Mouse (Mus musculus) MEL (cell line): Measurements from ENCODE around the gene Tmem106c. TPM values are rescaled to one million over a fixed set of nuclear protein-coding genes. Genes with fewer than 3 reads are reported as not detected.

Source experiments
- DNase-seq: peaks from one replicate; pipeline ENCODE4 v3.0.0; 2011; ENCODE audit warnings: low read depth, low spot score
- H3K27ac ChIP-seq: 2 replicates; pipeline ENCODE4 v1.5.1; 2012; ENCODE audit warnings: low read depth, mild to moderate bottlenecking, control low read depth, low read length, moderate library complexity; ENCODE audit not compliant: control insufficient read depth
- H3K27me3 ChIP-seq, 2 experiments: fragments of 150-350 bp in 1 of 2; sonication (generic) in 1 of 2; 2 replicates each; pipeline ENCODE4 v1.6.1; 2012; ENCODE audit warnings: low read length in 2 of 2, mild to moderate bottlenecking in 2 of 2, improper control_type of control experiment in 1 of 2, moderate library complexity in 1 of 2; ENCODE audit not compliant: insufficient read depth in 2 of 2, control insufficient read depth in 1 of 2
- H3K36me3 ChIP-seq, 2 experiments: 2 replicates each; pipeline ENCODE4 v1.6.1; 2012 to 2014; ENCODE audit warnings: low read length in 2 of 2, improper control_type of control experiment in 1 of 2, inconsistent platforms in 1 of 2, mild to moderate bottlenecking in 1 of 2; ENCODE audit not compliant: insufficient read depth in 2 of 2, control insufficient read depth in 1 of 2
- H3K4me1 ChIP-seq, 2 experiments: fragments of 150-350 bp in 1 of 2; sonication (generic) in 1 of 2; 2 replicates each; pipeline ENCODE4 v1.6.1; 2012; ENCODE audit warnings: low read length in 2 of 2, improper control_type of control experiment in 1 of 2, mild to moderate bottlenecking in 1 of 2; ENCODE audit not compliant: insufficient read depth in 2 of 2, control insufficient read depth in 1 of 2
- H3K4me3 ChIP-seq, 2 experiments: fragments of 150-350 bp in 1 of 2; sonication (generic) in 1 of 2; 2 replicates each; pipeline ENCODE4 v1.5.1; 2012; ENCODE audit warnings: low read depth in 2 of 2, low read length in 2 of 2, mild to moderate bottlenecking in 2 of 2, moderate library complexity in 2 of 2, control low read depth in 1 of 2, improper control_type of control experiment in 1 of 2; ENCODE audit not compliant: control insufficient read depth in 1 of 2, insufficient read depth in 1 of 2
- H3K79me2 ChIP-seq: 2 replicates; pipeline ENCODE4 v1.6.1; 2012; ENCODE audit warnings: mild to moderate bottlenecking, low read length, moderate library complexity; ENCODE audit not compliant: control insufficient read depth, poor library complexity, insufficient read depth
- H3K9ac ChIP-seq: 2 replicates; pipeline ENCODE4 v1.6.1; 2012; ENCODE audit warnings: low read depth, mild to moderate bottlenecking, control low read depth, low read length, moderate library complexity; ENCODE audit not compliant: control insufficient read depth, poor library complexity, severe bottlenecking
- H3K9me3 ChIP-seq: fragments of 150-350 bp; sonication (generic); replicated peaks from 2 replicates; pipeline ENCODE4 v1.6.1; 2012; ENCODE audit warnings: mild to moderate bottlenecking, low read length, improper control_type of control experiment, moderate library complexity; ENCODE audit not compliant: insufficient read depth
- CHD1 ChIP-seq: IDR thresholded peaks from 2 replicates; pipeline ENCODE4 v1.6.1; 2012; ENCODE audit warnings: low read depth, mild to moderate bottlenecking, inconsistent platforms, low read length, improper control_type of control experiment
- CTCF ChIP-seq, 3 experiments: IDR thresholded peaks in 2 of 3; conservative IDR thresholded peaks in 1 of 3; 2 replicates each; pipeline ENCODE4 v1.5.1; 2011 to 2012; ENCODE audit warnings: low read length in 3 of 3, low read depth in 2 of 3, mild to moderate bottlenecking in 2 of 3, improper control_type of control experiment in 1 of 3, inconsistent platforms in 1 of 3, mixed read lengths in 1 of 3, moderate library complexity in 1 of 3; ENCODE audit not compliant: control insufficient read depth in 1 of 3, insufficient read depth in 1 of 3, poor library complexity in 1 of 3, severe bottlenecking in 1 of 3
- E2F4 ChIP-seq: IDR thresholded peaks from 2 replicates; pipeline ENCODE4 v1.6.1; 2011; ENCODE audit warnings: low read depth, low read length, improper control_type of control experiment, borderline replicate concordance
- ELF1 ChIP-seq: IDR thresholded peaks from 2 replicates; pipeline ENCODE4 v1.6.1; 2014; ENCODE audit warnings: low read depth, mild to moderate bottlenecking, inconsistent platforms, low read length, improper control_type of control experiment, moderate library complexity
- ETS1 ChIP-seq: IDR thresholded peaks from 2 replicates; pipeline ENCODE4 v1.6.1; 2012; ENCODE audit warnings: low read depth, mild to moderate bottlenecking, inconsistent platforms, low read length, improper control_type of control experiment, moderate library complexity
- GABPA ChIP-seq: IDR thresholded peaks from 2 replicates; pipeline ENCODE4 v1.6.1; 2012; ENCODE audit warnings: low read depth, mild to moderate bottlenecking, inconsistent platforms, low read length, improper control_type of control experiment, moderate library complexity
- GATA1 ChIP-seq: IDR thresholded peaks from 2 replicates; pipeline ENCODE4 v1.6.1; 2011; ENCODE audit warnings: low read depth, low read length, improper control_type of control experiment
- HCFC1 ChIP-seq: IDR thresholded peaks from 2 replicates; pipeline ENCODE4 v1.6.1; 2012; ENCODE audit warnings: low read depth, mild to moderate bottlenecking, inconsistent platforms, low read length, improper control_type of control experiment, moderate library complexity
- JUND ChIP-seq: IDR thresholded peaks from 2 replicates; pipeline ENCODE4 v1.6.1; 2011; ENCODE audit warnings: low read depth, mild to moderate bottlenecking, improper control_type of control experiment, low read length
- MAFK ChIP-seq: IDR thresholded peaks from 2 replicates; pipeline ENCODE4 v1.6.1; 2011; ENCODE audit warnings: low read depth, mild to moderate bottlenecking, low read length, improper control_type of control experiment, borderline replicate concordance
- MAX ChIP-seq: IDR thresholded peaks from 2 replicates; pipeline ENCODE4 v1.6.1; 2011; ENCODE audit warnings: low read length, improper control_type of control experiment
- MYB ChIP-seq: IDR thresholded peaks from 2 replicates; pipeline ENCODE4 v1.6.1; 2011; ENCODE audit warnings: mild to moderate bottlenecking, low read depth, low read length, improper control_type of control experiment
- NELFE ChIP-seq: IDR thresholded peaks from 2 replicates; pipeline ENCODE4 v1.6.1; 2011; ENCODE audit warnings: low read depth, low read length, improper control_type of control experiment
- RCOR1 ChIP-seq: IDR thresholded peaks from 2 replicates; pipeline ENCODE4 v1.6.1; 2012; ENCODE audit warnings: low read depth, mild to moderate bottlenecking, inconsistent platforms, low read length, improper control_type of control experiment
- SMC3 ChIP-seq: IDR thresholded peaks from 2 replicates; pipeline ENCODE4 v1.6.1; 2011; ENCODE audit warnings: low read depth, low read length, improper control_type of control experiment
- TAL1 ChIP-seq: IDR thresholded peaks from 2 replicates; pipeline ENCODE4 v1.6.1; 2012; ENCODE audit warnings: mild to moderate bottlenecking, inconsistent platforms, low read length, moderate library complexity, mixed read lengths
- USF1 ChIP-seq: IDR thresholded peaks from 2 replicates; pipeline ENCODE4 v1.6.1; 2014; ENCODE audit warnings: low read depth, mild to moderate bottlenecking, inconsistent platforms, low read length, improper control_type of control experiment, moderate library complexity
- ZC3H11A ChIP-seq: IDR thresholded peaks from 2 replicates; pipeline ENCODE4 v1.6.1; 2012; ENCODE audit warnings: low read depth, mild to moderate bottlenecking, inconsistent platforms, low read length, improper control_type of control experiment
- ZKSCAN1 ChIP-seq: IDR thresholded peaks from 2 replicates; pipeline ENCODE4 v1.6.1; 2012; ENCODE audit warnings: low read depth, mild to moderate bottlenecking, inconsistent platforms, low read length, improper control_type of control experiment, moderate library complexity
- ZNF384 ChIP-seq: IDR thresholded peaks from 2 replicates; pipeline ENCODE4 v1.6.1; 2012; ENCODE audit warnings: low read depth, mild to moderate bottlenecking, inconsistent platforms, low read length, improper control_type of control experiment
- polyA plus RNA-seq, 2 experiments: library from polyadenylated mRNA; stranded (reverse) in 1 of 2; unstranded in 1 of 2; fragments of >175 nt in 1 of 2; fragments of >200 nt in 1 of 2; gene quantifications; 2 replicates each; pipeline versions ENCODE4 v1.2.1 to v1.2.4; 2012; ENCODE audit warnings: low replicate concordance in 2 of 2, low read depth in 1 of 2; ENCODE audit not compliant: insufficient read length in 2 of 2, insufficient read depth in 1 of 2, missing spikeins in 1 of 2
- total RNA-seq: library from RNA; depleted of rRNA; stranded (reverse); fragments of 300-350 nt; gene quantifications from 2 replicates; pipeline ENCODE4 v1.2.3, GENCODE M21; 2012

Tmem106c gene
- total and polyA plus RNA-seq, 3 experiments: 54.3 to 121 TPM; not detected in 1

DNA sequence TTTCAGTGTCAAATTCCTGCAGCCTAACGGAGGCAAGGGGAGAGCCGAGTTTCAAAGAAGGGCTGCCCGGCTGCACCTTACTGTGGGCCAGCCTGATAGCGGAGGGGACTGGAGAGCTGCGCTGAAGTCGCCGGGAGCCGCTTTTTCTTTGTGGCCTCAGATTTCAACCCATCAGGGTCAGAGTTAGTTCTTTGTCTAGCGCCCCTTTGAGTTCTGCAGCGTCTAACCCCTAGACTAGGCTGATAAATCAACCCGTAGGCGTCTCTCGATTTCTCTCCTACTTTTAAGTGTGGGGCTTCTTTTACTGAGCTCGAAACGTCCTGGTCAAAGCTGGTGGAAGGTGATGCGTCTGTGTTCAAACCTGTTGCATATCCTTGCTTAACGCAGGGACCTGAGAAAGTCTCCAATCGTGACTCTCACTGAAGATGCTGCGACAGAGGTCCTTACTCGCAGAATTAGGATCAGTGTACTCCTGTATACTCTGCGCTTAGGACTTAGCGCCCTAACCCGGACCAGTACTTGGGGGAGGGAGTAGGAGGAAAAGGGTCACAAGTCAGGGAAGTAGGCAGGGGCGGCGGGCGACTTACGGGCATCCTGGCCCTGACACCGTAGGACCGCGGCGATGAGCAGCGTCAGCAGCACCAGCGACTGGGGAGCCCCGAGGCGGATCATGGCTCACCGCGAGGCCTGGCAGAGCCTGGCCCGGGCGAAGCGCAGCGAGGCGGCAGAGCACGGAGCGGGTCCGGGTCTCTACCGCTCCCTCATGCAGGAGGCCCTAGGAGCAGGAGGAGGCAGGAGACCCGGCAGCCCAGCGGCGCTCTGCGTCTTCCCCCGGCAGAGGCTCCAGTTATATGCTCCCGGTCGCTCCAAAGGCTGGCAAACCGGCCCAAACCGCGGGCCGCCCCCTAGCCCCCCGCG, 40.1 kb downstream of the Tmem106c start, which contains the start of gene Col2a1:
Col2a1 (minus strand) TSS at position 874 of the 918 bp plus-strand sequence.
- H3K27me3 ChIP-seq: peaks cover 6 to 9% of the 10 kb centered on the region in 2 experiments
- TF ChIP-seq CTCF (IDR thresholded peaks at IDR 0.05 in 2 of 3, conservative IDR thresholded peaks at IDR 0.05 in 1 of 3; ENCODE audit: control insufficient read depth in 1 of 3, insufficient read depth in 1 of 3, low read depth in 2 of 3, low read length in 3 of 3, poor library complexity in 1 of 3, severe bottlenecking in 1 of 3) (no peak), MAFK (no peak), ZKSCAN1 (no peak), MAX (no peak)
- H3K27ac ChIP-seq: no peak within 1 kb of the TSS
- no peaks in the 10 kb centered on the region for H3K36me3 ChIP-seq
- H3K9me3 ChIP-seq: no peaks in the 10 kb centered on the region
- DNase-seq: no peak
- no peak within 1 kb of the TSS for H3K4me3 ChIP-seq
- H3K9ac ChIP-seq: no peak within 1 kb of the TSS
- no peaks in the 10 kb centered on the region for H3K79me2 ChIP-seq
- no peaks in the 10 kb centered on the region for H3K4me1 ChIP-seq

GRCm38 (mm10) chr15:98004740-98005159, 40.8 kb downstream of the Tmem106c start:
- Histone ChIP-seq H3K36me3 (no peaks in the 10 kb centered on the region), H3K4me1 (no peaks in the 10 kb centered on the region), H3K4me3 (no peak overlapping the region), H3K27ac (no peak overlapping the region), H3K79me2 (no peaks in the 10 kb centered on the region), H3K9me3 (no peaks in the 10 kb centered on the region), H3K27me3 (peaks cover 10 to 12% of the 10 kb centered on the region in 2 experiments), H3K9ac (no peak overlapping the region)
- TF ChIP-seq MYB (no peak), SMC3 (no peak), MAFK (no peak), JUND (no peak), ZC3H11A (no peak), HCFC1 (no peak), ELF1 (no peak), USF1 (no peak), NELFE (no peak), ZKSCAN1 (no peak), GABPA (no peak), TAL1 (no peak), GATA1 (no peak), CHD1 (no peak), ETS1 (no peak), E2F4 (no peak), RCOR1 (no peak), ZNF384 (no peak)
- no peak for DNase-seq
